Mouse (Mus musculus) megakaryocyte, embryonic 14.5 days (primary cell): ENCODE measurements around the gene Per2. TPM values are rescaled to one million over a fixed set of nuclear protein-coding genes. Genes with fewer than 3 reads are reported as not detected.
A peak's percentile ranks its signal among the peaks of the same experiment; 100 is the strongest.

Source experiments
- H3K27me3 ChIP-seq: replicated peaks from 2 replicates; pipeline ENCODE3; 2012; ENCODE audit warnings: inconsistent platforms
- H3K36me3 ChIP-seq: replicated peaks from 2 replicates; pipeline ENCODE3; 2012; ENCODE audit warnings: low read length, inconsistent platforms, mixed read lengths
- H3K4me1 ChIP-seq: 2 replicates; pipeline ENCODE4 v1.6.1; 2012; ENCODE audit warnings: inconsistent platforms
- H3K4me3 ChIP-seq: replicated peaks from 2 replicates; pipeline ENCODE3; 2012; ENCODE audit warnings: moderate library complexity, mild to moderate bottlenecking, inconsistent platforms
- H3K9me3 ChIP-seq: 2 replicates; pipeline ENCODE4 v1.6.1; 2012; ENCODE audit warnings: inconsistent platforms
- FLI1 ChIP-seq: IDR thresholded peaks from 2 replicates; pipeline ENCODE4 v1.6.1; 2012; ENCODE audit warnings: low read length, inconsistent platforms, mixed read lengths
- GATA1 ChIP-seq: IDR thresholded peaks from 3 replicates; pipeline ENCODE4 v1.6.1; 2012; ENCODE audit warnings: mixed read lengths, low read length, inconsistent platforms, borderline replicate concordance
- polyA plus RNA-seq: library from polyadenylated mRNA; stranded (reverse); fragments of >175 nt; gene quantifications from 2 replicates; pipeline ENCODE4 v1.2.3, GENCODE M21; 2012; ENCODE audit warnings: low replicate concordance; ENCODE audit not compliant: insufficient read depth

The Per2 gene
- polyA plus RNA-seq, 1 experiment: 0.73 TPM

DNA sequence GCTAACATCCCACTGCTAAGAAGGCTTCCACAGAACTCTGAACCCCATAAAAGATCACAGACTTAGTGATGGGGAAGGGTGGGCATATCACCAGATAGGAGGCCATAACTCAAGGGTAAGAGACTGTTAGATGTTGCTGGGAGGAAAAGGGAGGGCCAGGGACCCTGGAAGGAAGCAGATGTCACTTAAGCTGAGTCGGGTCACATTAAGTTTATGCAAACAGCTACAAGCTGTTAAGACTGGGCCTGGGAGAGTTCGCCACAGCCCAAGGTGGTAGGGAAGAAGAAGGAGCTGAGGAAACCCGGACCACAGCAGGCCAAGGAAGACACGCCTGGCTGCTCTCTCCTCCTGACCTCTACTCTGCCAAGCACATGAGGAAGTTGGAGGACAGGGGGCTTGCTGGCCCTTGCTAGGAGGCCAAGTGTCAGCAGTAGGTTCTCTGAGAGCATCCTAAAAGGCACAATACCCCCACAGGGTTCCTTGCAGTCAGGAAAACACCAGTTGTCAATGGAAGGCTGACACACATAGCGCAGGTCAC, 7.5 kb downstream of the Per2 start:
- Histone ChIP-seq H3K27me3 (peaks cover 8% of the 10 kb centered on the region), H3K9me3 (peaks cover 13% of the 10 kb centered on the region), H3K4me1 (peaks cover 56% of the 10 kb centered on the region), H3K4me3 (no peak overlapping the region), H3K36me3 (peaks cover 40% of the 10 kb centered on the region)
- TF ChIP-seq GATA1 (no peak), FLI1 (no peak)

DNA sequence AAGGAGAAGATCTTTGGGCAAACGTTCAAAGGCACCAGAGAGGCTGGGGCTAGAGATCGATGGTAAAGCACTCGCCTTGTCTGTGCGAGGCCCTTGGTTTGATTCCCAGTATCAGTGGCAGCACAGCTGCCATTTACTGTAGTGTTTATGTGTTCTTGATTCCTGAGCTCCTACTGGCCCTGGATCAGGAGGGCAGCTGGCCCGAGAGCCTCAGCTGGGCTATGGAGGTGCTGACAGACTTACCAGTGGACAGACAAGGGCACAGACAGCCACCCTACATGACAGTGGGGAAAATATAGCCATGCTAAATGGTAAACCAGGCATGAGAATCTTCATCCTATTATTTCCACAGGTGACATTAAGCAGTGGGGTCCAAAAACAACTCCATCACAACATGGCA, 8.3 kb downstream of the Per2 start:
- peaks cover 16% of the 10 kb centered on the region for H3K9me3 ChIP-seq
- no peak for TF ChIP-seq GATA1
- TF ChIP-seq FLI1: no peak
- H3K4me1 ChIP-seq: peaks cover 48% of the 10 kb centered on the region
- peaks cover 47% of the 10 kb centered on the region for H3K36me3 ChIP-seq
- no peak overlapping the region for H3K4me3 ChIP-seq
- peaks cover 11% of the 10 kb centered on the region for H3K27me3 ChIP-seq

DNA sequence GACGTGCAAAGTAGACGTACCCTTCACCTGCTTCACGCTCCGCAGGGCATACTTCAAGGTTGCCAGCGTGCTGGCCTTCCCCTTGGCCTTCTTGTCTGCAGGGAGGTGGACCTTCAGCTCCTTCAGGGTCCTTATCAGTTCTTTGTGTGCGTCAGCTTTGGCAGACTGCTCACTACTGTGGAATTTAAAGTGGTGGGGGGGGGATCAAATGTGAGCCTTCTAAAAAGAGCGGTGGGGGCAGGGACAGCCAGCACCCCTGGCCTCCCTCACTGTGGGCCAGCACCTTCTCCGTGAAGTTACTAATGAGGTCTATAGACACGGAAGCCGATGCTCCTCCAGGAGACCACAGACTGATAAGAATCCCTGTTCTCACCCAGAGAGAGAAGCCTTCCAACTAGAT, 10.4 kb downstream of the Per2 start:
- Histone ChIP-seq H3K4me1 (peaks cover 27% of the 10 kb centered on the region), H3K27me3 (peaks cover 3% of the 10 kb centered on the region), H3K36me3 (peaks cover 69% of the 10 kb centered on the region), H3K4me3 (no peak overlapping the region), H3K9me3 (peaks cover 16% of the 10 kb centered on the region)
- TF ChIP-seq GATA1 (no peak), FLI1 (no peak)

DNA sequence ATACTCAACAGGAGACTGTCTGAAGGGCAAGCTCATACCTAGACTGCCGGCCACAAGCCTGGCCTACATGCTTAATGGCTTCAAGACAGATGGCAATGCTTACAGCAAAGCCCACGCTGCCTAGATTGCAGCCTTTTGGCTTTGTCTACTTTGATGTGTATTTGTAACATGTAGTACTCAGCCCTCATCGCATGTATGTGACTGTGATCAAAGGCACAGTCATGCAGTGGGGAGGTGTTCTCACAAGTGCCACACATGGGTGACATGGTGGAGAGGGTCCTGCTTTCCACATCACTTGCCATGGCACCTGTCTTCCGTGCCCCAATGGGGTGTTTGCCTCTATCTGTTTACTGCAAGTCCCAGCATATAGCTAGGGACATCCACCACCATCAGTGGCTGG, 12.6 kb downstream of the Per2 start:
- no peak for TF ChIP-seq GATA1
- no peak for TF ChIP-seq FLI1
- peaks cover 3% of the 10 kb centered on the region for H3K27me3 ChIP-seq
- H3K4me1 ChIP-seq: peaks cover 30% of the 10 kb centered on the region
- H3K9me3 ChIP-seq: peaks cover 16% of the 10 kb centered on the region
- H3K36me3 ChIP-seq: peaks cover 86% of the 10 kb centered on the region
- peak overlapping the region; percentile 8 for H3K4me3 ChIP-seq

DNA sequence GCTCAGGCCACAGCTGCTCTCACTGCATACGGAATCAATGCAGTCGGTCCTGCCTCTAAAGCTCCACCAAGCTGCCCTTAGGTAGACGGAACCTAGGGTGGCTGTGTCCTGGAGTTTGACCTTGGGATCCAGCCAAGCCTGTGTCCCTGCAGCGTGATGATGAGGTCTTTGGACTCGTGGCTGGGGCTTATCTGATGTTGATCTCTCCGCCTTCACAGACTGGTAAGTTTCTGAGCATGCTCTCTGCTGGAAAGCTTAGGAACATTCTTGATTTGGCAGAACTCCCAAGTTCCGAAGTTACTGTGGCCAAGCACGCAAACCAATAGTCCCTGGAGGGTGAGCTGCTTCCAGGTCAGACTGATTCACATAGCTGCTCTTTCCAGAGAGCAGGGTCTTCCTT, 13.1 kb downstream of the Per2 start:
- Histone ChIP-seq H3K4me3 (no peak overlapping the region), H3K27me3 (peaks cover 3% of the 10 kb centered on the region), H3K9me3 (peaks cover 16% of the 10 kb centered on the region), H3K4me1 (peaks cover 30% of the 10 kb centered on the region), H3K36me3 (peaks cover 86% of the 10 kb centered on the region)
- TF ChIP-seq FLI1 (no peak), GATA1 (no peak)

DNA sequence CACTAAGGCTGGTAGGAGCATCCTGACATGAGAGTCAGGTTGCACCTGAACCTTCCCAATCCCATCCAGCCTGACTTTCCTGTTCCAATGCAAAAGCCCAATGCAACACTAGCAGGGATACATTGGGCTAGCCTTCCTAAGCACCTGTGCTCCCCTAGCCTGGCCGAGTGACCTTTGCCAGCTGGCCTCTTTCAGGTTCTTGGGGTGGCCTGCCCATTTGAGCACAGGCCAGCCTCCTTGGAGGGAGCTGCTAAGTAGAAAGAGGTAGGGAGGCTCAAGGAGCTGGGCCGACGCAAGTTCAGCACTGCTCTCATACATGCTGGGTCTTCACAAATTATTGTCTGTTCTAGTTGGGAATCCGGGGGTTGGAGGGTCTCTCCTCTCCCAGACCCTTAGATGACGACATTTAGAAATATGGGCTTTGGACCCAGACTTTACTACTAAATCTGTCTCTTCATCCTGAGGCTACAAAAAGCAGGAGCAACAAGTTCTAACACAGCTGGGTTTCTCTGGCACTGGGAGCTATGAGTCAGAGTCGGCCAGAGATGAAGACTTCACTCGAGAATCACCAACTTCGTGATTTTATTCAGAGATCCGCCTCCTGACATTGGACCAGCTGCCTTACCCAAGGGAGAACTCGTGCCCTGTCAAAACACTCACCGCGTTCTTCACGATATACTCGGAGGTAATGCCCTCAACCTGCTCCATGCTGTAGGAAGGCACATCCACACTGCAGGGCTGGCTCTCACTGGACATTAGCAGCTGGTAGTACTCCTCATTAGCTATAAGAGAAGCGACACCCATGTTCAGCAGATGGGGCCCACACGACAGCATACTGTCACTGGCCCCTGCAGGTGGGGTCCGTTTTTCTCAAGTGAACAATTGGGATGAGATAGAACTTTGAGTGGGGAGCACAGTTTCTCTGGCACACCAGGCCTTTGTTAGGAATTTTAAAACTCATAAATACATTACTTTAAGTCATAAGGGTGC, 14.0 kb downstream of the Per2 start:
- no peak for TF ChIP-seq GATA1
- TF ChIP-seq FLI1: no peak
- Histone ChIP-seq H3K4me1 (peaks cover 38% of the 10 kb centered on the region), H3K36me3 (peaks cover 86% of the 10 kb centered on the region), H3K4me3 (no peak overlapping the region), H3K9me3 (peaks cover 16% of the 10 kb centered on the region), H3K27me3 (peaks cover 3% of the 10 kb centered on the region)

DNA sequence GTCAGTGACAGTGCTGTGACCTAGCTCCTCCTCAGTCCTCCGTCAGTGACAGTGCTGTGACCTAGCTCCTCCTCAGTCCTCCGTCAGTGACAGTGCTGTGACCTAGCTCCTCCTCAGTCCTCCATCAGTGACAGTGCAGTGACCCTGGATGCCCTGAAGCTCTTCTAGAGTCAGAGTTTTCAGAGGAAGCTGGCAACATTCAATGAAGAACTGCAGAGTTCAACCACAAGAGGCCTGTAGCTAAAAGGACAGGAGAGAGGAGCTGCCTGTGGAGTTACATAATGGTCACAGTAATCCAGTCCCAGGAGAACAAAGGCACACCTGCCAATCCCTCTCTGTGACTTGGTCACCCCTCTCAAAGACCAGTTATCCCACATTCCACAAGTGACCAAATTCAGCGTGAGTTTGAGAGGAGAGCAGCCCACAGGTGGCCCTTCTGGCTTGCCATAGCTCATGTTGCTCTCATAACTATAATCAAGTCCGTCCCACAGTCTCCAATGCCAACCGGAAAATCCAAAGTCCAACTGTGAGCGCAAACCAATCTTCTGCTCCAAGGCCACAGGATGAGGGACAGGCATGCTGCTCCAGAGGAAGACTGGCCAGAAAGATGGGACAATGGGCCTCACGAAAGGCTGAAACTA, 16.7 kb downstream of the Per2 start:
- Histone ChIP-seq H3K27me3 (peaks cover 3% of the 10 kb centered on the region), H3K36me3 (peaks cover 83% of the 10 kb centered on the region), H3K4me1 (peaks cover 54% of the 10 kb centered on the region), H3K9me3 (peaks cover 11% of the 10 kb centered on the region), H3K4me3 (peak overlapping the region; percentile 18)
- no peak for TF ChIP-seq FLI1
- TF ChIP-seq GATA1: no peak

DNA sequence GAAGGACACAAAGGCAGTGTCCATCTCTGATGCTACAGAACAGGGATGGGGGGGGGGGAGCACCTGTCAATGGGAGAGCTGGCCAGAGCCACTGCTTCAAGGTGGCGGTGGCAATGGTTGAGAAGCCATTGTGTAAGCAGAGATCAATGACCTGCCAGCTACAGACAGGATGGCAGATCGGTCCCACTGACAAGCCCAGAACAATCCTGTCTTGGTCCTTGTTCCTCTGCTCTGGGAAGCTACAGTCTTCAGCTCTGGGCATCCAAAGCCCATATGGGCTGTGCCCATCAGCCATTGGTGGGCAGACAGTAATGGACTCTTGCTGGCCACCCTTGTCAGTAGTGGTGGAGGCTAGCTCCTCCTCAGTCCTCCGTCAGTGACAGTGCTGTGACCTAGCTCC, 17.3 kb downstream of the Per2 start:
- peaks cover 79% of the 10 kb centered on the region for H3K36me3 ChIP-seq
- H3K27me3 ChIP-seq: peaks cover 3% of the 10 kb centered on the region
- H3K9me3 ChIP-seq: peaks cover 5% of the 10 kb centered on the region
- TF ChIP-seq GATA1: no peak
- no peak for TF ChIP-seq FLI1
- H3K4me3 ChIP-seq: peak overlapping the region; percentile 80
- peaks cover 60% of the 10 kb centered on the region for H3K4me1 ChIP-seq

DNA sequence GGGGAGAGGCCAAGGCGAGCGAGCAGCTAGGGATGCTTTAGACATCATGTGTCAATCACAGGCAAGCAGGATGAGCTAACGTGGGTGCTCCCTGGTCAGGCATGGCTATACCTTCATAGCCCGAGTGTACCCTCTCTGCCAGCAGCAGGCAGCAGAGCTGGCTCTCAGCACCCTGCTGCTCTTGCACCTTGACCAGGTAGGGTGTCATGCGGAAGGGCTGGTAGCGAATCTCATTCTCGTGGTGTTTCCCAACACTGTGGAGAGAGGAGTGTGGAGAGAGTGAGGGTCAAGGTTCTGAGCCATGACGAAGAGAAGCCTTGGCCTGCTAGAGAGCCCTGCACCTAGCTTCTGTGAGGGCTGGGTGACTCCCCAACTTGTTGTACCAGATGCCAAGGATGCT, 19.3 kb downstream of the Per2 start:
- H3K9me3 ChIP-seq: no peaks in the 10 kb centered on the region
- no peak for TF ChIP-seq GATA1
- no peak for TF ChIP-seq FLI1
- H3K27me3 ChIP-seq: no peaks in the 10 kb centered on the region
- H3K36me3 ChIP-seq: peaks cover 68% of the 10 kb centered on the region
- H3K4me1 ChIP-seq: peaks cover 76% of the 10 kb centered on the region
- H3K4me3 ChIP-seq: no peak overlapping the region

DNA sequence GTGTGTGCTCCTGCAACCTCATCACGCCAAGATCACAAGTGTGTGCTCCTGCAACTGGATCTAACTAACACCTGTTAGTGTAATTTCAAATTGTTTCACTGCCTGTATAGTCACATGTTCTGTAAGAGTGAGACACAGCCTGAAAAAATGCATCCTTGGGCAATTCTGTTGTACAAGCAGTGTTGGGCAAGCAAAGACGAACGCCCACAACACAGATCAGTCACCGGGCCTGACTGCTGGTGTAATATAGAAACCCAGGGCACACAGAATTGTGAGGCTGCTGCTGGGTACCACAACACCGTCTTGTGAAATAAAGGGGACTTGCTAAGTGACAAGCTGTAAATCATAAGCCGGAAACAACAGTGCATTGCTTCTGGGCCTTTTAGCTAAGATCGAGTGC, 21.6 kb downstream of the Per2 start:
- Histone ChIP-seq H3K36me3 (peaks cover 68% of the 10 kb centered on the region), H3K9me3 (no peaks in the 10 kb centered on the region), H3K4me3 (no peak overlapping the region), H3K4me1 (peaks cover 66% of the 10 kb centered on the region), H3K27me3 (no peaks in the 10 kb centered on the region)
- TF ChIP-seq GATA1 (no peak), FLI1 (no peak)
